Mouse (Mus musculus): ENCODE data around the gene Dock4. TPM values are rescaled to one million over a fixed set of nuclear protein-coding genes. Genes with fewer than 3 reads are reported as not detected.

Gene Dock4
- total RNA-seq, 2 experiments from 2014 or later, result 97.3 to 104 TPM

DNA sequence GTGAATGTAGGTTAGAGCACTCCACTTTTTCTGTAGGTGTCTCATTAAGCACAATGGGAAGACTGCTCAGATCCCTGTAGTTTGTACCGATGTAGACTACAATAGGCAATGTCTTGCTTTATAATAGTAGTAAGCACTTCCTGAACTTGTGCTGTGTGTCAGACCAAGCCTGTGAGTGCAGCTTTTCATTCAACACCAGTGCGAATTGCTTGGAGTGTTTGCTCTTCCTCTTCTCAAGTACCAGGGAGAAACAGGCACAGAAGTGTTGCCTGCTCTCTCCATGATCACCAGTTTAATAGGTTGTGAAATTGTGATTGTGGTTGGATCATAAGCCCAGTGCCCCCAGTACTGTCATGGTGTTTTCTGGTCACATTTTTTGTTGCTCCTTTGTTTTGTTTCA is 18.1 kb downstream of the Dock4 start:
- TF ChIP-seq CTCF (IDR thresholded peaks at IDR 0.05), result no peak
- H3K27ac ChIP-seq, result peak overlapping the region; percentile 56
- H3K4me3 ChIP-seq, result no peak overlapping the region
- peak in 1 of 2 experiments; percentile 4 for DNase-seq (ENCODE audit: extremely low spot score in 1 of 2, low spot score in 2 of 2)
- intact Hi-C loops (cut with DNase I), result no loop called here

- TF ChIP-seq CTCF (IDR thresholded peaks at IDR 0.05), result no peak
- peak in 1 of 2 experiments; percentile 36 for DNase-seq (ENCODE audit: extremely low spot score in 1 of 2, low spot score in 2 of 2)
- intact Hi-C loops (cut with DNase I), result no loop called here
- H3K4me3 ChIP-seq, result no peak overlapping the region
- peak overlapping the region; percentile 56 for H3K27ac ChIP-seq
These were observed 18.5 kb downstream of the Dock4 start for GRCm38 (mm10) chr12:40464282-40464681.

DNA sequence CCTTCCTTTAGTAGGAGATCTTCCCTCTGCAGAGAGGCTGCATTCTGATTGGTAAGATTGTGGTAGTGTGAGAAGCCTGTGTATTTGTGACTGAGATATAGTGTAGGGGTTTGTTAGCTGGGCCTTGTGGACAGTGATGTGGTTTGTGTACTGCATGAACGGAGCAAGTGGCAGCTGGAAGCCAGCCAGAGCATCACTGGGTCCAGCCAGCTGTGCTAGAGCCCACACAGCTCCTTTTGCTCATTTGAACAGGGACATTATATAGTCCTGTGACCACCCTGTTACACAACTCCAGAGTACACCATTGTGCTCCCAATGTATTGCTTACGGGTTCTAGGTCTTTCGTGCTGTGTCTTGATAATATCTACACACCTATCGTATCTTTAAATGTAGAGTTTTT is 22.5 kb downstream of the Dock4 start:
- TF ChIP-seq CTCF (IDR thresholded peaks at IDR 0.05), result no peak
- Histone ChIP-seq H3K4me3 (no peak overlapping the region), H3K27ac (no peak overlapping the region)
- intact Hi-C loops (cut with DNase I), result no loop called here
- no peak for DNase-seq (ENCODE audit: extremely low spot score in 1 of 2, low spot score in 2 of 2)

- TF ChIP-seq CTCF (IDR thresholded peaks at IDR 0.05), result no peak
- Histone ChIP-seq H3K27ac (no peak overlapping the region), H3K4me3 (no peak overlapping the region)
- no peak for DNase-seq (ENCODE audit: extremely low spot score in 1 of 2, low spot score in 2 of 2)
- intact Hi-C loops (cut with DNase I), result no loop called here
These were observed 23.3 kb downstream of the Dock4 start for GRCm38 (mm10) chr12:40469009-40469408.

DNA sequence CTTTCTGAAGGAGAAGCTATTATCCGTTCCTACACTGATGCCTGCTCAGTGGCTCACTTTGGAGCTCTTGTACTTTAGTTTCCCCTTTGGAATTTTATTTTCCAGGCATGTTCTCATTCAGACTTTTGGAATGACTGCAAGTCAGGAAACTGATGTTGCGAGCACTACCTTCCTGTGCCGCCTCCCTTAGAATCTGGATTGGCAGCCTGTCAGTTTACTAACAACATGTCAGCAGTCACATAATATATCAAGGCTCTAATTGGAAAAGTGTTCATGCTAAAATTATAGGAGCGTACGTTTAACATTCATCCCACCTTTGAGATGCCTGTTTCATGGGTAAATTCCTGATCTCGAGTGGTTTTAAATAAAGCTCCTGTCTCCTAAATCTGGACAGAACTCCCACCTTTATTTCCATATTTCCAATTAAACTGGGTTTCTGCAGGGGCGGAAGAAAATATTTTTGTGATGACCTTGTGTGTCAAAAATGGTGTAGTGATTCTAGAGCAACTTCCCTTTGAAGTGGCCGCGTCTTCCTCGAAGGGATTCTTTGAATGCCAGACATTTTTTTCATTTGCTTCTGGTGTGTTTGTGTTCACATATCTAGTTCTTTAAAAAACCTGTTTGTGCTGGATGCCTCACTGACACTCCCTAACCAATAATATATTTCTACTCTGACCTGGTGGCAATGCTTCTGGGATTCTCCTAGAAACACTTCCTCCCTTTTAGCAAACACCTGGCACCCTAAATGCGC is 26.1 kb downstream of the Dock4 start:
- H3K4me3 ChIP-seq, result peak overlapping the region; percentile 20

GRCm38 (mm10) chr12:40473709-40474108 is 28.0 kb downstream of the Dock4 start:
- DNase-seq (ENCODE audit: extremely low spot score in 1 of 2, low spot score in 2 of 2), result no peak
- Histone ChIP-seq H3K27ac (no peak overlapping the region), H3K4me3 (no peak overlapping the region)
- intact Hi-C loops (cut with DNase I), result no loop called here
- no peak for TF ChIP-seq CTCF (IDR thresholded peaks at IDR 0.05)

More for the DNA sequence above, 26.1 kb downstream of the Dock4 start:
- intact Hi-C loops (cut with DNase I), result no loop called here
- 0 out of 2 replicates have a peak overlapping the region, but pooled peaks have one; percentile 13 for H3K27ac ChIP-seq
- no peak for TF ChIP-seq CTCF (IDR thresholded peaks at IDR 0.05)
- DNase-seq (ENCODE audit: extremely low spot score in 1 of 2, low spot score in 2 of 2), result no peak

DNA sequence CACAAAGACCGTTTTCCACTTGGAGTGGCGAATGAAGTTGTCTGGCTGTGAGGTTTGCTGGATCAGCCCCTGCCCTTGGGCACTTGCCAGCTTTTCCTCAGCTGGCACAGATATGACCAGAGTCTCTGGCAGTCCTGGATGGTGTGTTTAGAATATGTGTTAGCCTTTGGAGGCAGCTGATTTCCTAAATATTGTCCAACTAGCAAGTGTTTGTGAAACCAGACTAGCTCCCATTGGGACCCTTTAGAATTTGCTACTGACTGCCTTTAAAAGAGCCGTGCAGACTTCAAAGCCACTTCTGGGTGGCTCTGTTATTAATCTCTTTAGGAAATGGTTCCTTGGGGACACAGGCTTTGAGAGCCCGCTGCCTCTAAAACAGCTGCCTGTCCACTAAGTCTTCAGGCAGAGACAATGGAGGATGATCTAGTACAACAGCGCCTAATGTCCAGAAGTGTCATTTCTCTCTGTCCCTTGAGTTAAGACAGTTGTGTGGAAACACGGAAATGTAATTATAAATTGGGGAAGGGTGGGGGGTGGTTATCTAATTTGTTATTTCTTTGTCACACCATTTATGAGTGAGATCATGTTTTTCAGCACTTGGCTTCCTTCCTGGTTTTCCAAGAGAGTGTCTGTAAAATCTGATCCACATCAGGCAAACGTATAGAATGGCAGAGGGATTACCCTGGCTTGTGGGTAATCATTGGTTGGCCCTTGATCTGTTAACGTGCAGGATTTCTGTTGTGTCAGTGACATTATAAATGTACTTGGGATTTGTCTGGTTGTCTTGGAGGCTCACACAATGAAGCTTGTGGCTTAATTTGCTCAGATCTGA is 32.1 kb downstream of the Dock4 start:
- no peak overlapping the region for H3K4me3 ChIP-seq
- no peak for TF ChIP-seq CTCF (IDR thresholded peaks at IDR 0.05)
- intact Hi-C loops (cut with DNase I), result no loop called here
- no peak overlapping the region for H3K27ac ChIP-seq
- DNase-seq (ENCODE audit: extremely low spot score in 1 of 2, low spot score in 2 of 2), result no peak

GRCm38 (mm10) chr12:40484224-40484623 is 38.5 kb downstream of the Dock4 start:
- no peak for TF ChIP-seq CTCF (IDR thresholded peaks at IDR 0.05)
- intact Hi-C loops (cut with DNase I), result no loop called here
- no peak overlapping the region for H3K4me3 ChIP-seq
- no peak for DNase-seq (ENCODE audit: extremely low spot score in 1 of 2, low spot score in 2 of 2)
- peak overlapping the region; percentile 50 for H3K27ac ChIP-seq

DNA sequence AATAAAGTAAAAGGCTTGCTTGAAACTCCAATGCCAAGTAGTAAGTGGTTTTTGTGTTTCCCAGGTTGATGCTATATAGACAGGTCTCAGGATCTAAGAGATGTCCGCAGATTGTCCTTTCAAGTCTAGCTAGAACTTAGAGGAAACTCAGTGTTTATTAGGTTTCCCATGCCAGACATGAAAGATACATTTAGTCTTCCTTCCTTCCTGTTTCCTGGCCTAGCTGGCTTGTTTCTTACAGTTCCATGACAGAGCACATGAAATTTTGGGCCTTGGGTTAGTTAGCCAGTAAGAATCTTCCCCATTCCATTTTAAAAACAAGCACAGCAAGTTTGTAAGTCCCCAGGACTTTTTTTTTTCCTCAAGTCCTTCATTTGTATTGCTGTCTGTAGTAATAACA is 39.5 kb downstream of the Dock4 start:
- H3K27ac ChIP-seq, result peak overlapping the region; percentile 4; the same call in 1 of the 2 replicates
- no peak for TF ChIP-seq CTCF (IDR thresholded peaks at IDR 0.05)
- intact Hi-C loops (cut with DNase I), result no loop called here
- H3K4me3 ChIP-seq, result no peak overlapping the region
- no peak for DNase-seq (ENCODE audit: extremely low spot score in 1 of 2, low spot score in 2 of 2)

DNA sequence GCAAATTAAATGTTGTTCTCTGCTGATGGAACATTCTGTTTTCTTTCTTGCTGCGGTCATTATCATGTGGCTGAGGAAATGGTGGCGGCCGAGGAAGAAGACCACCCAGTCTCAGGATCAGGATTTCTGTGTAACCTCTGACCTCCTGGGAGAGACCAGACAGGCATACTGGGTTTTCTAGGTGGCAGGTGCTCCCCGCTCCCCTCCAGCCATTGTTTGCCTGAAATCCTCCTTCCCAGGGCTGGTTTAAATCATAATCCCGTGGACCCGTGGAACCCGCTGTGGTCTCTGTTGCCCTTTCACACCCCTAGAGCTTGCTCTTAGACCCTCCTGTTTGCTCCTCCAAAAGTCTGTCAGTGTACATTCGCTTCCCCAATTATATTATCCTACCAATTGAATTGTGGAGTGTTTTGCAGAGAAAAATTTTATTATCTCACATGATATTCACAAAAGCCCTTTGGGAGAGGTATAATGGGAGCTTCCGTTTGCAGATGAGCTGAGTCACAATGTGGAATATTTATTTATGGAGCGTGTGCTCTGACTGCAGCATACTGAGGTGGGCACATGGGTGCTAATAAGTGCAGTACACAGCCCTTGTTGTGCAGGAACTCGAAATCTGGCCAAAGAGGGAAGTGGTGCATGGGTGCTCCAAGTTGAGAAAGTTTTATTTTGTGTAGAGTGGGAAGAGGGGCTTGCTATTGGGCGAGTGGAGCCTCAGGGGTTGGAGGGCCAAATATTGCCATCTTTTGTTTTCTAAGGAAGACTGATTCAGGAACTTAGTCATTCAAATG is 40.5 kb downstream of the Dock4 start:
- no peak overlapping the region for H3K27ac ChIP-seq
- TF ChIP-seq CTCF (IDR thresholded peaks at IDR 0.05), result no peak
- intact Hi-C loops (cut with DNase I), result no loop called here
- H3K4me3 ChIP-seq, result no peak overlapping the region
- DNase-seq (ENCODE audit: extremely low spot score in 1 of 2, low spot score in 2 of 2), result peak in 1 of 2 experiments; percentile 6

- intact Hi-C loops (cut with DNase I), result no loop called here
- TF ChIP-seq CTCF (IDR thresholded peaks at IDR 0.05), result no peak
- no peak for DNase-seq (ENCODE audit: extremely low spot score in 1 of 2, low spot score in 2 of 2)
- Histone ChIP-seq H3K27ac (peak overlapping the region; percentile 0; the same call in 1 of the 2 replicates), H3K4me3 (peak overlapping the region; percentile 23)
These were observed 50.6 kb downstream of the Dock4 start for GRCm38 (mm10) chr12:40496387-40496786.

All from left cerebral cortex, adult 2 months (tissue).